Comparison of ENCODE assay signal across 13 mouse cellular contexts in genomic region chr4:109973991-109974654, GRCm38 (mm10). TPM values are rescaled to one million over a fixed set of nuclear protein-coding genes. Genes with fewer than 3 reads are reported as not detected.
A peak's percentile ranks its signal among the peaks of the same experiment; 100 is the strongest.
DNase-seq lines count a peak whose midpoint lies in the region; ATAC-seq and TF ChIP-seq lines count a peak whose summit lies in the region.
"Had no signal": no experiment of that assay in that cellular context is flagged by ENCODE, and none has a peak within 500 bp of the region (broad histone marks: within the 10 kb centered on the region; RNA-seq: fewer than 3 reads in every experiment).

No protein-coding gene starts in this region.

- H3K27ac ChIP-seq in kidney, embryonic 14.5 days (ENCODE audit: low read depth, low read length), result no peak overlapping the region
- H3K27ac ChIP-seq in forebrain, embryonic 15.5 days (replicated peaks), result no peak overlapping the region
- H3K27ac ChIP-seq in stomach, postnatal 0 days (replicated peaks), result no peak overlapping the region
- H3K27ac ChIP-seq: intestine, embryonic 15.5 days; liver, embryonic 12.5 days; macrophage; neural tube, embryonic 12.5 days had no signal

- 1% methylated on average over 20 of the region's 20 CpGs for whole genome bisulfite sequencing in kidney, embryonic 14.5 days
- 3% methylated on average over 20 of the region's 20 CpGs for WGBS in forebrain, embryonic 15.5 days
- 5% methylated on average over 20 of the region's 20 CpGs for WGBS in stomach, postnatal 0 days

- 0 out of 2 replicates have a peak, but pooled peaks cover 2% of the 10 kb centered on the region for H3K9me3 ChIP-seq in kidney, embryonic 14.5 days (ENCODE audit: control insufficient read depth, low read length)
- no peaks in the 10 kb centered on the region for H3K9me3 ChIP-seq in forebrain, embryonic 15.5 days
- H3K9me3 ChIP-seq in stomach, postnatal 0 days (ENCODE audit: control insufficient read depth, low read length), result no peaks in the 10 kb centered on the region
- H3K9me3 ChIP-seq: intestine, embryonic 15.5 days; liver, embryonic 12.5 days; neural tube, embryonic 12.5 days had no signal

- peaks cover 24% of the 10 kb centered on the region for H3K4me1 ChIP-seq in kidney, embryonic 14.5 days (ENCODE audit: control insufficient read depth, insufficient read depth, low read length)
- H3K4me1 ChIP-seq in forebrain, embryonic 15.5 days, result peaks cover 28% of the 10 kb centered on the region
- H3K4me1 ChIP-seq in stomach, postnatal 0 days (replicated peaks; ENCODE audit: control insufficient read depth, insufficient read depth), result no peaks in the 10 kb centered on the region

- no peak for ATAC-seq in kidney, embryonic 14.5 days (ENCODE audit: low FRiP score, low TSS enrichment)
- ATAC-seq in forebrain, embryonic 15.5 days (replicated peaks), result no peak
- ATAC-seq in stomach, postnatal 0 days (ENCODE audit: low FRiP score, low TSS enrichment), result no peak
- ATAC-seq: liver, embryonic 12.5 days had no signal

- TF ChIP-seq EP300 in stomach, postnatal 0 days (optimal IDR thresholded peaks at IDR 0.05), result no peak

- no peak for TF ChIP-seq CTCF in stomach, postnatal 0 days (IDR thresholded peaks at IDR 0.05; ENCODE audit: low read depth)

- H3K4me3 ChIP-seq in kidney, embryonic 14.5 days (ENCODE audit: low read length), result no peak overlapping the region
- peak overlapping the region; percentile 55 for H3K4me3 ChIP-seq in forebrain, embryonic 15.5 days
- H3K4me3 ChIP-seq in stomach, postnatal 0 days (ENCODE audit: low read depth, low read length), result no peak overlapping the region
- H3K4me3 ChIP-seq: intestine, embryonic 15.5 days; liver, embryonic 12.5 days; neural tube, embryonic 12.5 days had no signal

- no peak overlapping the region for H3K9ac ChIP-seq in kidney, embryonic 14.5 days (ENCODE audit: low read depth, low read length)
- H3K9ac ChIP-seq in forebrain, embryonic 15.5 days (replicated peaks), result peak overlapping the region; percentile 42
- no peak overlapping the region for H3K9ac ChIP-seq in stomach, postnatal 0 days (ENCODE audit: low read length)
- H3K9ac ChIP-seq: intestine, embryonic 15.5 days; liver, embryonic 12.5 days; neural tube, embryonic 12.5 days had no signal

- H3K36me3 ChIP-seq in kidney, embryonic 14.5 days (ENCODE audit: control insufficient read depth, insufficient read depth, low read length), result no peaks in the 10 kb centered on the region
- H3K36me3 ChIP-seq in forebrain, embryonic 15.5 days, result no peaks in the 10 kb centered on the region
- no peaks in the 10 kb centered on the region for H3K36me3 ChIP-seq in stomach, postnatal 0 days (ENCODE audit: control insufficient read depth, insufficient read depth, low read length)
- H3K36me3 ChIP-seq: intestine, embryonic 15.5 days; liver, embryonic 12.5 days; neural tube, embryonic 12.5 days had no signal

- no peak for DNase-seq in kidney, postnatal 14 days
- DNase-seq in testis, postnatal 10 days (ENCODE audit: low spot score), result peak; percentile 34
- DNase-seq in testis, postnatal 14 days (ENCODE audit: low spot score), result no peak
- DNase-seq in stomach, postnatal 0 days (ENCODE audit: low spot score), result peak; percentile 18
- no peak for DNase-seq in spleen, postnatal 4 days (ENCODE audit: low spot score in 2 of 2)
- no peak for DNase-seq in thymus, postnatal 36 days
- DNase-seq: right cerebral cortex, postnatal 4 days had no signal

- 0 out of 2 replicates have a peak overlapping the region, but pooled peaks have one; percentile 5 for H3K4me2 ChIP-seq in kidney, embryonic 14.5 days (replicated peaks; ENCODE audit: low read depth, low read length)
- H3K4me2 ChIP-seq in forebrain, embryonic 15.5 days (replicated peaks), result peak overlapping the region; percentile 75
- no peak overlapping the region for H3K4me2 ChIP-seq in stomach, postnatal 0 days (replicated peaks; ENCODE audit: low read depth)
- H3K4me2 ChIP-seq: liver, embryonic 12.5 days had no signal

- peaks cover 74% of the 10 kb centered on the region for H3K27me3 ChIP-seq in kidney, embryonic 14.5 days (ENCODE audit: control insufficient read depth, insufficient read depth, low read length)
- H3K27me3 ChIP-seq in forebrain, embryonic 15.5 days, result peaks cover 56% of the 10 kb centered on the region
- H3K27me3 ChIP-seq in stomach, postnatal 0 days (ENCODE audit: control insufficient read depth, insufficient read depth, low read length), result peaks cover 38% of the 10 kb centered on the region

RNA-seq across cellular contexts. Expression of gene Dmrta2, which starts 3.7 kb away (rescaled TPM):
- polyA plus RNA-seq in kidney, embryonic 14.5 days (2014; fragmentation: Nextera tagmentation; extraction: Ambion mirVana), result 0.14 and 0.30 TPM in 2 replicates
- 3.2 and 4.4 TPM in 2 replicates for polyA plus RNA-seq in forebrain, embryonic 15.5 days (2015; fragmentation: Nextera tagmentation; extraction: Ambion mirVana)
- polyA plus RNA-seq in stomach, postnatal 0 days (2015; fragmentation: Nextera tagmentation; extraction: Ambion mirVana), result 0.05 TPM in 1 of 2 replicates, not detected in the other

Comparison
In these comparisons a context has a peak if more than half of its experiments do, and no peak if none do; other contexts are left out.
1. DNase-seq: peak in testis, postnatal 10 days (single experiment) and stomach, postnatal 0 days (single experiment); none in kidney, postnatal 14 days (single experiment), testis, postnatal 14 days (single experiment), spleen, postnatal 4 days (0 of 2) and thymus, postnatal 36 days (0 of 2).